Mouse (Mus musculus) heart, postnatal 0 days (tissue): ENCODE measurements around the gene Arhgap15.

ENCODE experiments used
- CTCF ChIP-seq: IDR thresholded peaks from 2 replicates; pipeline ENCODE4 v1.5.1; 2016; ENCODE audit warnings: antibody characterized with exemption, control low read depth, low read depth
- EP300 ChIP-seq: IDR thresholded peaks from 2 replicates; pipeline ENCODE4 v1.6.1; 2016; ENCODE audit warnings: antibody characterized with exemption, low read depth

- TF ChIP-seq CTCF (no peak), EP300 (no peak)
Observed at GRCm38 (mm10) chr2:44341091-44341571, 592.5 kb downstream of the Arhgap15 start.
